Mouse (Mus musculus) cerebellum, adult 2 months (tissue): ENCODE data around the gene Grm5.

ENCODE experiments used
- CTCF ChIP-seq: fragments of 200-500 bp; IDR thresholded peaks from 2 replicates; pipeline ENCODE4 v1.5.1; 2011; ENCODE audit warnings: low read depth, mild to moderate bottlenecking, control low read depth, low read length, moderate library complexity, borderline replicate concordance; ENCODE audit not compliant: insufficient read depth
- POLR2A ChIP-seq: fragments of 200-500 bp; IDR thresholded peaks from 2 replicates; pipeline ENCODE4 v1.6.1; 2011; ENCODE audit warnings: low read length, control low read depth, borderline replicate concordance; ENCODE audit not compliant: insufficient read depth

DNA sequence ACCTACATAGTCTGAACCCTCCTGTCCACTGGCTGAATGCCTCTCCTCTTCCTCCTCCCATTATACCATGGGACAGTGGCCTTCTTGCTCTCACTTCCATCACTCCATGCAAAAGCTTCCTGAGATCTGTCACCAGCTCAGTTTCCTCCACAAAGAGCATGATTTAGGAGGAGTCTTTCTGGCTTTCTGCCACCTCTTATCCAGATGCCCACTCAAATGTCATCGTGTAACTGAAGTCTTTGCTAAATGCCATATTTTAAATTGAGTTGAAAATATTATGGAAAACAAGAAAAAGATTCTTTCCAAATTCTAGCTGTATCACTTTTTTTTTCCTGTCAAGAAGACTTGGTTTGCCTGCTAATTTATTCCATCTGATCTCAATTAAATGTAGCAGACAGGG is 132.4 kb downstream of the Grm5 start:
- TF ChIP-seq CTCF (no peak), POLR2A (no peak)
